9 mouse cellular contexts compared by ENCODE assay signal in genomic region chr10:111566873-111567381, GRCm38 (mm10).
DNase-seq lines count a peak whose midpoint lies in the region; ATAC-seq and TF ChIP-seq lines count a peak whose summit lies in the region.
"Had no signal": no experiment of that assay in that cellular context is flagged by ENCODE, and none has a peak within 500 bp of the region (broad histone marks: within the 10 kb centered on the region; RNA-seq: fewer than 3 reads in every experiment).

No protein-coding gene starts in this region.

- TF ChIP-seq POLR2A in olfactory bulb, adult 2 months (IDR thresholded peaks at IDR 0.05; ENCODE audit: insufficient read depth, low read depth, low read length), result no peak

- peaks cover 12% of the 10 kb centered on the region for H3K4me1 ChIP-seq in embryonic facial prominence, embryonic 15.5 days
- peaks cover 14% of the 10 kb centered on the region for H3K4me1 ChIP-seq in heart, embryonic 16.5 days (ENCODE audit: control insufficient read depth, insufficient read depth, low read length)
- H3K4me1 ChIP-seq in olfactory bulb, adult 2 months (ENCODE audit: control insufficient read depth, insufficient read depth, low read length), result peaks cover 2% of the 10 kb centered on the region; the same call in 1 of the 2 replicates
- H3K4me1 ChIP-seq: liver, embryonic 15.5 days had no signal

- H3K4me3 ChIP-seq in embryonic facial prominence, embryonic 15.5 days (replicated peaks), result no peak overlapping the region
- no peak overlapping the region for H3K4me3 ChIP-seq in heart, embryonic 16.5 days (ENCODE audit: low read length)
- H3K4me3 ChIP-seq in olfactory bulb, adult 2 months (ENCODE audit: insufficient read depth, low read depth, low read length), result no peak overlapping the region
- H3K4me3 ChIP-seq: liver, embryonic 15.5 days had no signal

- no peaks in the 10 kb centered on the region for H3K36me3 ChIP-seq in embryonic facial prominence, embryonic 15.5 days
- no peaks in the 10 kb centered on the region for H3K36me3 ChIP-seq in heart, embryonic 16.5 days (ENCODE audit: control insufficient read depth, insufficient read depth)
- H3K36me3 ChIP-seq: liver, embryonic 15.5 days had no signal

- H3K9ac ChIP-seq in embryonic facial prominence, embryonic 15.5 days, result no peak overlapping the region
- no peak overlapping the region for H3K9ac ChIP-seq in heart, embryonic 16.5 days (ENCODE audit: low read length)
- H3K9ac ChIP-seq: liver, embryonic 15.5 days had no signal

- no peaks in the 10 kb centered on the region for H3K9me3 ChIP-seq in embryonic facial prominence, embryonic 15.5 days (replicated peaks)
- H3K9me3 ChIP-seq in heart, embryonic 16.5 days (replicated peaks; ENCODE audit: control insufficient read depth, low read length), result peaks cover 3% of the 10 kb centered on the region; the same call in 1 of the 2 replicates
- H3K9me3 ChIP-seq: liver, embryonic 15.5 days had no signal

- H3K4me2 ChIP-seq in embryonic facial prominence, embryonic 15.5 days (replicated peaks), result no peak overlapping the region
- H3K4me2 ChIP-seq in heart, embryonic 16.5 days (ENCODE audit: low read depth, low read length), result no peak overlapping the region
- H3K4me2 ChIP-seq: liver, embryonic 15.5 days had no signal

- WGBS in embryonic facial prominence, embryonic 15.5 days, result 43% methylated on average over 12 of the region's 12 CpGs
- WGBS in heart, embryonic 16.5 days, result 48% methylated on average over 12 of the region's 12 CpGs
- WGBS in olfactory bulb, adult 2 months, result 48% methylated on average over 12 of the region's 12 CpGs

- DNase-seq in urinary bladder, postnatal 14 days (ENCODE audit: low spot score), result peak; percentile 41
- DNase-seq in urinary bladder, adult 18-20 months (ENCODE audit: low spot score in 2 of 2), result no peak
- DNase-seq in layer of hippocampus, postnatal 25 days (ENCODE audit: extremely low spot score in 1 of 2, low spot score in 1 of 2), result peak; percentile 31 to 56
- no peak for DNase-seq in spleen, postnatal 4 days (ENCODE audit: low spot score in 2 of 2)
- no peak for DNase-seq in urinary bladder, postnatal 4 days (ENCODE audit: low spot score in 2 of 2)

- TF ChIP-seq CTCF in olfactory bulb, adult 2 months (IDR thresholded peaks at IDR 0.05; ENCODE audit: insufficient read depth, low read depth, low read length), result no peak

- no peaks in the 10 kb centered on the region for H3K27me3 ChIP-seq in embryonic facial prominence, embryonic 15.5 days
- H3K27me3 ChIP-seq in heart, embryonic 16.5 days (ENCODE audit: control insufficient read depth, insufficient read depth, low read length), result no peaks in the 10 kb centered on the region
- H3K27me3 ChIP-seq: liver, embryonic 15.5 days had no signal

- H3K27ac ChIP-seq in embryonic facial prominence, embryonic 15.5 days (replicated peaks), result peak overlapping the region; percentile 22; the same call in 1 of the 2 replicates
- H3K27ac ChIP-seq in heart, embryonic 16.5 days (ENCODE audit: low read length), result peak overlapping the region; percentile 2
- H3K27ac ChIP-seq in olfactory bulb, adult 2 months (ENCODE audit: insufficient read depth, low read depth, low read length), result peak overlapping the region; percentile 22
- H3K27ac ChIP-seq: liver, embryonic 15.5 days had no signal

- ATAC-seq in embryonic facial prominence, embryonic 15.5 days (ENCODE audit: insufficient number of reproducible peaks, low FRiP score, low TSS enrichment, low read depth), result peak; percentile 53; the same call in 1 of the 2 replicates
- ATAC-seq in heart, embryonic 16.5 days (replicated peaks; ENCODE audit: extremely low read depth, insufficient read depth, low FRiP score), result no peak; the same call in 1 of the 2 replicates

Comparison
In these comparisons a context has a peak if more than half of its experiments do, and no peak if none do; other contexts are left out.
1. DNase-seq: peak in urinary bladder, postnatal 14 days (single experiment) and layer of hippocampus, postnatal 25 days (2 of 2); none in urinary bladder, adult 18-20 months (0 of 2), spleen, postnatal 4 days (0 of 2) and urinary bladder, postnatal 4 days (0 of 2).
2. Peak in every context shown above with its lines, with median percentiles within 50 percentile points of each other: H3K27ac ChIP-seq.